Mouse (Mus musculus): Measurements from ENCODE around the gene Snrpg.

DNA sequence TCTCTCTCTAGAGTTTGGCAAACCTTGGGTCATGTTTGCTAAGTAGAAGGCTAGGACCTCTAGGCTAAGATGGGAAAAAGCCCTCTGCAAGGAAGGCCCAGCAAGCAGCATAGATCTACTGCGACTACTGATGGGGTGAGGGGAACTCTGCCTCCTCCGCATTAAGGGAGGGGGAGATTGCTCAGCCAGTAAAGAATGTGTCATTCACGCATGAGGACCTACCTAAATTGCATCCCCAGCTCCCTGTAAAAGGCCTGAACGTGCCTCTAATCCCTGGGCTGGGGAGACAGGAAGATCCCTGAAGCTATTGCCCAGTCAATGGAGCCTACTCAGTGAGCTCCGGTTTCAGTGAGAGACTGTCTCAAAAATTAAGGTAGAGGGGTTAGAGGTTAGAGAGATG is 35.2 kb upstream of the Snrpg start:
- TF ChIP-seq POLR2A (IDR thresholded peaks at IDR 0.05; ENCODE audit: borderline replicate concordance, insufficient read depth, low read length) = no peak
- no peak for TF ChIP-seq CTCF (IDR thresholded peaks at IDR 0.05; ENCODE audit: borderline replicate concordance, insufficient read depth, low read depth, low read length)
